Mouse (Mus musculus) neural tube, embryonic 13.5 days (tissue): ENCODE measurements around the gene Zdhhc18. TPM values are rescaled to one million over a fixed set of nuclear protein-coding genes. Genes with fewer than 3 reads are reported as not detected.

Experiments
- ATAC-seq: fragments of 200-750 bp; cut with Nextera tagmentation; 2 replicates; pipeline ENCODE4 v1.8.0; 2017; ENCODE audit warnings: low read depth, mild to moderate bottlenecking, moderate TSS enrichment, moderate library complexity
- H3K27ac ChIP-seq: fragments of 300-500 bp; sonication (generic); replicated peaks from 2 replicates; pipeline ENCODE4 v1.5.1; 2015; ENCODE audit warnings: moderate library complexity, mild to moderate bottlenecking, inconsistent platforms
- H3K27me3 ChIP-seq: fragments of 300-500 bp; sonication (generic); 2 replicates; pipeline ENCODE4 v1.6.1; 2015; ENCODE audit warnings: mild to moderate bottlenecking, inconsistent platforms
- H3K36me3 ChIP-seq: fragments of 300-500 bp; sonication (generic); 2 replicates; pipeline ENCODE4 v1.6.1; 2015; ENCODE audit warnings: mild to moderate bottlenecking, inconsistent platforms
- H3K4me1 ChIP-seq: fragments of 300-500 bp; sonication (generic); replicated peaks from 2 replicates; pipeline ENCODE4 v1.6.1; 2015; ENCODE audit warnings: inconsistent platforms
- H3K4me2 ChIP-seq: fragments of 300-500 bp; sonication (generic); 2 replicates; pipeline ENCODE4 v1.6.1; 2015; ENCODE audit warnings: inconsistent platforms, mild to moderate bottlenecking, moderate library complexity
- H3K4me3 ChIP-seq: fragments of 300-500 bp; sonication (generic); 2 replicates; pipeline ENCODE4 v1.5.1; 2015; ENCODE audit warnings: mild to moderate bottlenecking, inconsistent platforms
- H3K9ac ChIP-seq: fragments of 300-500 bp; sonication (generic); 2 replicates; pipeline ENCODE4 v1.6.1; 2015; ENCODE audit warnings: moderate library complexity, mild to moderate bottlenecking, inconsistent platforms
- H3K9me3 ChIP-seq: fragments of 300-500 bp; sonication (generic); 2 replicates; pipeline ENCODE4 v1.6.1; 2016; ENCODE audit warnings: inconsistent platforms
- WGBS: fragments of 180-500 bp; shearing (Covaris S2); methylation state at CpG from one replicate; pipeline ENCODE4 v1.1.7; 2015; 5-methylcytosine and 5-hydroxymethylcytosine counted together
- microRNA-seq: library from miRNA; unstranded; fragments of <30 nt; microRNA quantifications from one replicate; pipeline ENCODE4, GENCODE M21; 2016
- polyA plus RNA-seq: library from polyadenylated mRNA; unstranded; fragments of >200 nt; fragmentation: Nextera tagmentation; extraction: Ambion mirVana; gene quantifications from 2 replicates; pipeline ENCODE4 v1.2.1, GENCODE M21; 2015

Gene Zdhhc18
- polyA plus RNA-seq, 1 experiment from 2014 or later = 4.3 TPM

DNA sequence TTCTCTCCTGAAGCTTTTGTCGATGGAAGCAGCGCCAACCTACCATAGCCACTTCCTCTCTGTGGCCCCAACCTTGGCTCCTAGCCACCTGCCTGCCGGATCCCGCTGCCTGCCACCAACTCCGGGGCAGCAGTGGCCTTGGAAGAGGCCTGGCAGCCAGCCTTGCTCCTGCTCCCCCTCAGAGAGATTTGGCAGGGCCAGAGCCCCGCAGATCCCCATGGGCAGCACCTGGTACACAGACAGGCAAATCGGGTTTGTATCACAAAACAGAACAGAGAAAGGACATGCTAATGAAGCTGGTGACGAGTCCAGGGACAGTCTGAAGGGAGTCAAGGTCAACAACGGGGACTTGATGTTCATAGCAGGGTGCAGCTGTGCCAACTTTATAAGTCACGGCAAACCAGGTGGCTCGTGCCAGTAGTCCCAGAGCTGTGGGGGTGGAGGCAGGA, 86.8 kb downstream of the Zdhhc18 start:
- H3K9ac ChIP-seq = no peak overlapping the region
- ATAC-seq = no peak
- no peaks in the 10 kb centered on the region for H3K9me3 ChIP-seq
- no peak overlapping the region for H3K4me2 ChIP-seq
- no peaks in the 10 kb centered on the region for H3K27me3 ChIP-seq
- H3K4me3 ChIP-seq = no peak overlapping the region
- no peaks in the 10 kb centered on the region for H3K4me1 ChIP-seq
- WGBS = 76% methylated on average over 11 of the region's 11 CpGs
- H3K27ac ChIP-seq = no peak overlapping the region
- H3K36me3 ChIP-seq = no peaks in the 10 kb centered on the region

GRCm38 (mm10) chr4:133561622-133562021, 88.3 kb downstream of the Zdhhc18 start:
- ATAC-seq = no peak
- no peak overlapping the region for H3K27ac ChIP-seq
- H3K9me3 ChIP-seq = no peaks in the 10 kb centered on the region
- H3K9ac ChIP-seq = no peak overlapping the region
- H3K4me3 ChIP-seq = no peak overlapping the region
- H3K36me3 ChIP-seq = no peaks in the 10 kb centered on the region
- H3K4me2 ChIP-seq = no peak overlapping the region
- no peaks in the 10 kb centered on the region for H3K27me3 ChIP-seq
- H3K4me1 ChIP-seq = no peaks in the 10 kb centered on the region
- WGBS = 54% methylated on average over 4 of the region's 4 CpGs

DNA sequence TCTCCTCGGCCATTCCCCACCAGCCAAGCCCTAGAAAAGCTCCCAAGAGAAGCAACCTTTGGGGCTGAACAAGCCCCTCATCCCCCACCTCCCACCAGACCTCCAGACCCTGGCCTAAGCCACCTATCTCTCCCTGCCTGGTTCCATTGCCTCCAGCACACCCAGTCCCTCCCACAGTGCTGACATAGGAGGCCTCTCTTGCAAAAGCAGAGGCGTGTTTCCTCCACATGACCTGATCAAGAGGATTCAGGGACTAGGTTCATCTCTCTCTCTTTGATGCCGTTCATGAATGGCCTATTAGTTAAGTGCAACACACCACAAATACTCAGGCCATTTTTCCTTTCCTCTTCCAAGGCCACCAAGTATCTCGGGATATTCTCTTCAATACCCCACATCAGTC, 90.1 kb downstream of the Zdhhc18 start:
- no peaks in the 10 kb centered on the region for H3K4me1 ChIP-seq
- H3K27me3 ChIP-seq = no peaks in the 10 kb centered on the region
- no peaks in the 10 kb centered on the region for H3K36me3 ChIP-seq
- no peak overlapping the region for H3K9ac ChIP-seq
- H3K9me3 ChIP-seq = no peaks in the 10 kb centered on the region
- H3K4me2 ChIP-seq = no peak overlapping the region
- WGBS = 75% methylated on average over 4 of the region's 4 CpGs
- no peak overlapping the region for H3K27ac ChIP-seq
- H3K4me3 ChIP-seq = no peak overlapping the region
- no peak for ATAC-seq

- H3K9me3 ChIP-seq = no peaks in the 10 kb centered on the region
- H3K36me3 ChIP-seq = no peaks in the 10 kb centered on the region
- no peak overlapping the region for H3K4me3 ChIP-seq
- no peak overlapping the region for H3K9ac ChIP-seq
- H3K4me2 ChIP-seq = no peak overlapping the region
- no peaks in the 10 kb centered on the region for H3K27me3 ChIP-seq
- no peak overlapping the region for H3K27ac ChIP-seq
- no peaks in the 10 kb centered on the region for H3K4me1 ChIP-seq
- 26% methylated on average over 10 of the region's 10 CpGs for WGBS
- ATAC-seq = no peak
These were observed 92.8 kb downstream of the Zdhhc18 start for GRCm38 (mm10) chr4:133557041-133557717.

Small RNAs within 50 kb of the gene (microRNA-seq; reads per million reads assigned to microRNA genes)
- not detected for gene Gm23158

Other genes starting within 250 kb of the Zdhhc18 start
- 0.14 and 0.33 TPM in 2 replicates for gene Tent5b, start 170.0 kb downstream of the Zdhhc18 start, polyA plus RNA-seq
- gene Trnp1, start 151.6 kb downstream of the Zdhhc18 start, polyA plus RNA-seq = 5.0 and 6.7 TPM in 2 replicates
- 0.15 and 0.39 TPM in 2 replicates for gene Kdf1, start 131.2 kb downstream of the Zdhhc18 start, polyA plus RNA-seq
- gene Nudc, start 104.2 kb downstream of the Zdhhc18 start, polyA plus RNA-seq = 244 and 267 TPM in 2 replicates
- gene Nr0b2, start 96.8 kb downstream of the Zdhhc18 start, polyA plus RNA-seq = not detected in 2 replicates
- gene Gpatch3, start 75.4 kb downstream of the Zdhhc18 start, polyA plus RNA-seq = 7.0 and 7.8 TPM in 2 replicates
- 17.7 TPM in 2 replicates for gene Gpn2, start 65.8 kb downstream of the Zdhhc18 start, polyA plus RNA-seq
- 1.0 and 3.3 TPM in 2 replicates for gene Sfn, start 48.0 kb downstream of the Zdhhc18 start, polyA plus RNA-seq
- 12.3 and 14.2 TPM in 2 replicates for gene Pigv, start 22.5 kb upstream of the Zdhhc18 start, polyA plus RNA-seq
- gene Arid1a, start 106.6 kb upstream of the Zdhhc18 start, polyA plus RNA-seq = 31.8 and 37.3 TPM in 2 replicates
- 21.3 and 21.8 TPM in 2 replicates for gene Rps6ka1, start 237.6 kb upstream of the Zdhhc18 start, polyA plus RNA-seq